Mouse (Mus musculus): ENCODE results near the gene Defb15.
A peak's percentile ranks its signal among the peaks of the same experiment; 100 is the strongest.

DNA sequence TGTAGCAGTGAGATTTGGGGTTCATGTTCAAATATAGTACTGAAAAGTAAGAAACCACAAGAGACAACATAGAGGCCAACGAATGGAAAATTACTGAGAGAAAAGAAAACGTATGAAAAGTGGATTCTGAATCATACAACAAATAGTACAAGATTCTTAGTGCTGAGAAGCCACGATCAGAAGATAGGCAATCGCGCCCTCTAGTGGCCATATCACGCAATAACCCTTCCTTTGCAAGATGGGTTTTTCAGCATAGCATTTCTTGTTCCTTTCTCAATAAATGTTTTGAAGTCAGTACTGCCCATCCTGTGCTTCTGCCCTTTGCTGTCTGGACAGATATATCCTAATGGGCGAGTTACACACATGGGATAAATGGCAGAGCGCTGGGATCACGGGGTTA lies 22.8 kb upstream of the Defb15 start:
- TF ChIP-seq CTCF (IDR thresholded peaks at IDR 0.05; ENCODE audit: low read depth): peak; percentile 82
- TF ChIP-seq EP300 (IDR thresholded peaks at IDR 0.05; ENCODE audit: low read depth): no peak

Data from liver, embryonic 14.5 days (tissue).